16 mouse cellular contexts compared by ENCODE assay signal in the genomic region with DNA sequence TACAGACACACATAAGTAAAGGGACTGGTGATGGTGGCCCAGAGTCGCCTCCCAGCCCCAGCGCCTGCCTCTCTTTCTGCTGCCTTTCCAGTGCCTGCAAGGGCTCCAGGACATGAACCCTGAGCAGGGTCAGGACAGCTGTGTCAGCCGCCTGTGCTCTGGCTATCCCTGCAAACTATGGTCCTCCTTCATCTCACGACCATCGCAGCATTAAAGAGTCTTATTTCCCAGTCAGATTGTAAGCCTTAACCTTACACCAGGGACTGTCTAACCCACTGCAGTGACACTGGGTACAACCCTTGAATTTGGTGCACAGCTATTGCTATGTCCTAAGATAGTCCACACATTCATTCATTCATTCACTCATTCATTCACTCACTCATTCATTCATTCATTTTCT. TPM values are rescaled to one million over a fixed set of nuclear protein-coding genes. Genes with fewer than 3 reads are reported as not detected.
DNase-seq lines count a peak whose midpoint lies in the region; ATAC-seq and TF ChIP-seq lines count a peak whose summit lies in the region.
"Had no signal": no experiment of that assay in that cellular context is flagged by ENCODE, and none has a peak within 500 bp of the region (broad histone marks: within the 10 kb centered on the region; RNA-seq: fewer than 3 reads in every experiment).

No protein-coding gene starts in this region.

- H3K4me1 ChIP-seq in heart, embryonic 13.5 days: peaks cover 56% of the 10 kb centered on the region
- H3K4me1 ChIP-seq in lung, embryonic 16.5 days (replicated peaks; ENCODE audit: control insufficient read depth, insufficient read depth, low read length): peaks cover 16% of the 10 kb centered on the region
- peaks cover 76% of the 10 kb centered on the region for H3K4me1 ChIP-seq in limb, embryonic 10.5 days
- no peaks in the 10 kb centered on the region; the same call in 1 of the 2 replicates for H3K4me1 ChIP-seq in stomach, postnatal 0 days (replicated peaks; ENCODE audit: control insufficient read depth, insufficient read depth)

- H3K4me2 ChIP-seq in heart, embryonic 13.5 days: peak overlapping the region; percentile 84
- H3K4me2 ChIP-seq in lung, embryonic 16.5 days (ENCODE audit: low read depth, low read length): peak overlapping the region; percentile 89; the same call in 1 of the 2 replicates
- H3K4me2 ChIP-seq in stomach, postnatal 0 days (replicated peaks; ENCODE audit: low read depth): peak overlapping the region; percentile 90
- H3K4me2 ChIP-seq: midbrain, embryonic 11.5 days had no signal

- TF ChIP-seq CTCF in stomach, postnatal 0 days (IDR thresholded peaks at IDR 0.05; ENCODE audit: low read depth): no peak

- WGBS in heart, embryonic 13.5 days: 78% methylated on average over 5 of the region's 5 CpGs
- whole genome bisulfite sequencing in lung, embryonic 16.5 days: 72% methylated on average over 5 of the region's 5 CpGs
- 69% methylated on average over 5 of the region's 5 CpGs for WGBS in limb, embryonic 10.5 days
- WGBS in stomach, postnatal 0 days: 79% methylated on average over 5 of the region's 5 CpGs

- no peaks in the 10 kb centered on the region for H3K9me3 ChIP-seq in heart, embryonic 13.5 days
- no peaks in the 10 kb centered on the region; the same call in 1 of the 2 replicates for H3K9me3 ChIP-seq in lung, embryonic 16.5 days (ENCODE audit: control insufficient read depth, low read length)
- H3K9me3 ChIP-seq in limb, embryonic 10.5 days (replicated peaks): no peaks in the 10 kb centered on the region
- H3K9me3 ChIP-seq in stomach, postnatal 0 days (ENCODE audit: control insufficient read depth, low read length): no peaks in the 10 kb centered on the region

- H3K36me3 ChIP-seq in heart, embryonic 13.5 days: 0 out of 2 replicates have a peak, but pooled peaks cover 4% of the 10 kb centered on the region
- H3K36me3 ChIP-seq in lung, embryonic 16.5 days (ENCODE audit: control insufficient read depth, insufficient read depth, low read length): no peaks in the 10 kb centered on the region
- no peaks in the 10 kb centered on the region for H3K36me3 ChIP-seq in limb, embryonic 10.5 days
- no peaks in the 10 kb centered on the region for H3K36me3 ChIP-seq in stomach, postnatal 0 days (ENCODE audit: control insufficient read depth, insufficient read depth, low read length)

- H3K9ac ChIP-seq in heart, embryonic 13.5 days: peak overlapping the region; percentile 88
- 0 out of 2 replicates have a peak overlapping the region, but pooled peaks have one; percentile 4 for H3K9ac ChIP-seq in lung, embryonic 16.5 days (ENCODE audit: low read length)
- no peak overlapping the region for H3K9ac ChIP-seq in stomach, postnatal 0 days (ENCODE audit: low read length)

- no peak for TF ChIP-seq EP300 in stomach, postnatal 0 days (optimal IDR thresholded peaks at IDR 0.05)

- peak overlapping the region; percentile 73 for H3K4me3 ChIP-seq in heart, embryonic 13.5 days
- H3K4me3 ChIP-seq in lung, embryonic 16.5 days (ENCODE audit: low read length): no peak overlapping the region
- H3K4me3 ChIP-seq in limb, embryonic 10.5 days: no peak overlapping the region
- no peak overlapping the region for H3K4me3 ChIP-seq in stomach, postnatal 0 days (ENCODE audit: low read depth, low read length)

- no peak overlapping the region for H3K27ac ChIP-seq in heart, embryonic 13.5 days (replicated peaks)
- no peak overlapping the region for H3K27ac ChIP-seq in lung, embryonic 16.5 days (ENCODE audit: low read length)
- H3K27ac ChIP-seq in limb, embryonic 10.5 days: peak overlapping the region; percentile 58; the same call in 1 of the 2 replicates
- no peak overlapping the region for H3K27ac ChIP-seq in stomach, postnatal 0 days (replicated peaks)

- intact Hi-C loops in heart, postnatal 36 days (cut with DNase I): no loop called here

- H3K27me3 ChIP-seq in heart, embryonic 13.5 days (replicated peaks): no peaks in the 10 kb centered on the region
- no peaks in the 10 kb centered on the region for H3K27me3 ChIP-seq in lung, embryonic 16.5 days (ENCODE audit: control insufficient read depth, insufficient read depth, low read depth, low read length)
- no peaks in the 10 kb centered on the region; the same call in 1 of the 2 replicates for H3K27me3 ChIP-seq in limb, embryonic 10.5 days (ENCODE audit: low read depth, poor library complexity, severe bottlenecking)
- H3K27me3 ChIP-seq in stomach, postnatal 0 days (ENCODE audit: control insufficient read depth, insufficient read depth, low read length): no peaks in the 10 kb centered on the region

- ATAC-seq in heart, embryonic 13.5 days (ENCODE audit: extremely low read depth, insufficient number of reproducible peaks, low FRiP score, low TSS enrichment): no peak
- ATAC-seq in lung, embryonic 16.5 days (ENCODE audit: low read depth): no peak
- no peak for ATAC-seq in stomach, postnatal 0 days (ENCODE audit: low FRiP score, low TSS enrichment)
- ATAC-seq in erythroid progenitor cell, adult 5-6 weeks (replicated peaks; ENCODE audit: low FRiP score, poor library complexity, severe bottlenecking): no peak
- ATAC-seq: hindbrain, embryonic 16.5 days had no signal

- no peak for DNase-seq in heart, postnatal 36 days
- DNase-seq in lung, postnatal 25 days (ENCODE audit: low spot score): no peak
- DNase-seq in limb, embryonic 10.5 days (ENCODE audit: low spot score): no peak
- DNase-seq in stomach, postnatal 0 days (ENCODE audit: low spot score): no peak
- DNase-seq: adrenal gland, postnatal 25 days; cerebellum, postnatal 25 days; kidney, postnatal 4 days; layer of hippocampus, postnatal 36 days; liver; lung, postnatal 14 days; thymus, adult 2 months had no signal

RNA-seq across cellular contexts. Expression of a gene that starts 13.4 kb away (rescaled TPM):
- polyA plus RNA-seq in heart, embryonic 13.5 days (2015; fragmentation: Nextera tagmentation; extraction: Ambion mirVana): 20.7 and 21.1 TPM in 2 replicates
- total RNA-seq in heart, postnatal 36 days (2021): 1 to 10 TPM; 3.1 to 3.7 TPM
- polyA plus RNA-seq in lung, embryonic 16.5 days (2015; fragmentation: Nextera tagmentation; extraction: Ambion mirVana): 18.1 and 18.3 TPM in 2 replicates
- 16.3 and 16.5 TPM in 2 replicates for polyA plus RNA-seq in limb, embryonic 10.5 days (2016; fragmentation: Nextera tagmentation; extraction: Ambion mirVana)
- 18.2 and 20.3 TPM in 2 replicates for polyA plus RNA-seq in stomach, postnatal 0 days (2015; fragmentation: Nextera tagmentation; extraction: Ambion mirVana)
- 5.4 TPM in 1 of 2 replicates, not detected in the other for total RNA-seq in erythroid progenitor cell, adult 5-6 weeks (2015; ENCODE audit: low replicate concordance)
- 0.39 TPM in 1 of 2 replicates, not detected in the other for total RNA-seq in erythroid progenitor cell, adult 5-6 weeks (2017; ENCODE audit: low replicate concordance)

RNA-seq across cellular contexts. Expression of a gene that starts 37.0 kb away (rescaled TPM):
- 4.1 and 5.5 TPM in 2 replicates for polyA plus RNA-seq in heart, embryonic 13.5 days (2015; fragmentation: Nextera tagmentation; extraction: Ambion mirVana)
- under 1 TPM; 0.60 to 0.92 TPM for total RNA-seq in heart, postnatal 36 days (2021)
- 26.4 and 27.6 TPM in 2 replicates for polyA plus RNA-seq in lung, embryonic 16.5 days (2015; fragmentation: Nextera tagmentation; extraction: Ambion mirVana)
- 3.5 and 4.1 TPM in 2 replicates for polyA plus RNA-seq in limb, embryonic 10.5 days (2016; fragmentation: Nextera tagmentation; extraction: Ambion mirVana)
- 20.2 and 22.0 TPM in 2 replicates for polyA plus RNA-seq in stomach, postnatal 0 days (2015; fragmentation: Nextera tagmentation; extraction: Ambion mirVana)
- not detected in 2 replicates for total RNA-seq in erythroid progenitor cell, adult 5-6 weeks (2015; ENCODE audit: low replicate concordance)
- not detected in 2 replicates for total RNA-seq in erythroid progenitor cell, adult 5-6 weeks (2017; ENCODE audit: low replicate concordance)
